Mouse (Mus musculus) embryo, embryonic 11 days (tissue): ENCODE data around the gene Capn8.

Source experiments
- DNase-seq: peaks from one replicate; pipeline ENCODE4 v3.0.0-alpha.2; 2015

The Capn8 gene

DNA sequence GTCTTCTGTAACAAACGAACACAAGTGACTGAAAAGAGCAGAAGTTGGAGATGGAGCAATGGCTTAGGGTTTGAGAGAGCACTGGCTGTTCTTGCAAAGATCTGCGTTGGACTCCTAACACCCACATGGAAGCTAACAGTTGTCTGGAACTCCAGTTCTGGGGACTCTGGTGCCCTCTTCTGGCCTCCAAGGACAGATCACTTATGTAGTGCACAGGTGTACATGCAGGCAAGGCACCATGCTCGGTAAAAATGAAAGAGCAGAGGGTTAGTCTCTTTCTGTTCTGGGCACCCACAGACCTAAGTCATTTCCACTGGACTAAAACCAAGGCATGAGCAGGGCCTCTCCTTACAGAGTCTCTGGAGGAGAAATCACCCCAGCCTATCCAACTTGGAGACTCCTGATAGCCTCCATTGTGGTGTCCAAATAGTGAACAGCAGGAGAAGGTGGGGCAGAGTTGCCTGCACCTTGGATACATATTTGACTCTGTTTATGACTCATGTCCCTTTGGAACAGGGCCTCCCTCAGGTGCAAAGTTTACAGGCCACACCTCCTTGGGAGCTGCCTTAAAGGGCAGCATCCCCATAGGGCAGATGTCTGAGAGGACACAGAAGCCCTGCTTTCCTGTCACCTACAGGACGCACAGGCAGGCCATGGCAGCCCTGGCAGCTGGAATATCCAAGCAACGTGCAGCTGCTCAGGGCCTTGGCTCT lies at the start of gene Capn8:
Capn8 (plus strand) TSS at position 600 of the 713 bp plus-strand sequence.
- DNase-seq, result peak; percentile 41

DNA sequence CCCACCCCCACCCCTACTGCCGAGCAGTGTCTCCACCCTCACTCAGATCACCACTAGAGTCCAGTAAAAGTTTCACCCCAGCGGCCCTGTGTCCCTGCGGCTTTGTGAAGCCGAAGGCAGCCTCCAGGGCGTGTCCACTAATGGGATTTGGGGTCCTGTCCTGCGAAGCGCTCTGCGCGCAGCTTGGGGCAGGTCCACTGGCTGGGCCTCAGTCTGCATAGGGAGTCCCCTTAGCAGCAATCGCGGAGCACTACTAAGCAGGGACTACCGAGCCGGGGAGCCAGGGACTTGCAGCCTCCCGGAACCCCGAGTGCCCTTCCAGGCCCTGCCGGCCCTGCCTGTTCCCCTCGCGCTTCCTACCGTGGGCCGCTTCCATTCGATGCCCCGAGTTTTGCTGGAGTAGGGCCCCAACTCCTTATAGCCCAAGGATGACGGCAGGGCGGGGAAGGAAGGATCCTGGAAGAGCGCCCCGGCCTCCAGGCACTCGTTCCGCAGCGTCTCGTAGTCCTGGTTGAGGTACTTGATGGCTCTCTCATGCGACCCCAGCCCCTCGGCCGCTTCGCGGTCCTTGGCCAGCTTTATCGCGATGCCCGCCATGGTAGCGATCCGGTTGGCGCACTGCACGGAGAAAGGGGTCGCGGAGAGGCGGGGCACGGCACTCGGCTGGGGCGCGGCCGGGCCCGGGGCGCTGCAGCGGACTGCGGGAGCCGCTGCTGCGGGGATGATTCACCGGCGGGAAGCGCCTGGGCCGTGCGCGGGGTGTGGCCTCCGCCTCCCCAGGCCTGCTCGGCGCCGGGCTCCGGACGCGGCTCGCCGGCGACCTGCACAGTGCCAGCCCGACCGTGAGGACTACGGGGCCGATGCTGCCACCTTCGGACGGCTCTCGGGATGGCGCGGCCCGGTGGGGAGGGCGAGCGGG lies 47.8 kb upstream of the Capn8 start, which contains the start of gene Capn2:
Capn2 (minus strand) TSS at position 851 of the 919 bp plus-strand sequence.
- peak; percentile 89 for DNase-seq

DNA sequence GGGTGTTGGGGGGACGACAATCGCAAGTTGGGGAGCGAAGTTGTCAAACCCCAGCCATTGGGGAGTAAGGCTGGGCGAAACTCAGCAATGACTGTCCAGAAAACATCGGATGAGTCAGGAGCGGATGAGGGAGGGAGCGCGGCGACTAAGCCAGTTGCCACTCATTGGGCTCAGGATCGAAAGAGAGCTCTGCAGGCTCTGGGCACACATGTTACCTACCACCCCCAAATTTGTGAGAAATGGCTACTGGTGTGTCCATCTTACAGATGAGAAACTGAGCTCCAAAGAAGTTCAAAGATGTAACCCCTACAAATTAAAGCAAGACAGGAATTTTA lies 47.2 kb upstream of the Capn8 start:
- DNase-seq, result no peak

DNA sequence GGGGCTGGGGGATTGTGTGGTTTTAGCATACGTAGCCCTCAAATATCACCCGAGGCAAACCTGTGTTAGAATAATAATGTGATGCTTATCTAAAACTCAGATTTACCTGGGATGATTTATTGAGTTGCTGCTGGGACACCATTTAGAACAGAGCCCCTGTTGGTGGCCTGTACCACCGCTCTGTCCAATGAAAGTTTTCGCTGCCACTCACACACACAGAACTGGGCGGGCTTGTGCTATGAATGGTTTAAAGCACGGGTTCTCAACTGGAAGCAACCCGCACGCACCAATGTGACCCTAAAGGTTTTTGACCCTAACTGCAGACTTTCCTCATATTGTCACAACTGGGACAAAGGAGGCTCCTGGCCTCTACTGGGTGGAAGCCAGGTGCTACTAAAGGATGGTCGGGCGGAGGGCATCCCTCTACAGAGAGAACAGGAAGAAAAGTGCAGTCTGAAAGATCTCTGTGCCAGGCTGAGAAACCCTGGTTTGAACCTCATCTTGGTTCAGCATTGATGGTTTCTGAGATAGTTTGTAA lies 46.6 kb upstream of the Capn8 start:
- DNase-seq, result no peak

DNA sequence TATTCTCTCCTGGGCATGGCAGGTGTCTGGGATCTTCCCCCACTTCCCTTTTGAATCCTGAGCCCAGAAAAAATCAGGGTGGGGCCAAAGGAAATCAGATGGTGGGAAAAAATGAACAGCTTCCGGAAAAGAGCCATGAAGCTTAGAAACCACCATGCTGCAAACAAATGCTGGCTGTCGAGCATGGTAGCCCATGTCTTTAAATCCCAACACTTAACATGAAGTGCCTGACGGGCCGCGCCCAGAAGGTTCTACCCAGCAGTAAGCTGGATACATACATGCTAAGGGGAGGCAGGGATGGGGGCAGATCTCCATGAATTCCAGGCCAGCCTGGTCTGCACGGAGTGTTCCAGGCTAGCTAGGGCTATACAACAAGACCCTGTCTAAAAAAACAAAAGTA lies 46.0 kb upstream of the Capn8 start:
- no peak for DNase-seq

DNA sequence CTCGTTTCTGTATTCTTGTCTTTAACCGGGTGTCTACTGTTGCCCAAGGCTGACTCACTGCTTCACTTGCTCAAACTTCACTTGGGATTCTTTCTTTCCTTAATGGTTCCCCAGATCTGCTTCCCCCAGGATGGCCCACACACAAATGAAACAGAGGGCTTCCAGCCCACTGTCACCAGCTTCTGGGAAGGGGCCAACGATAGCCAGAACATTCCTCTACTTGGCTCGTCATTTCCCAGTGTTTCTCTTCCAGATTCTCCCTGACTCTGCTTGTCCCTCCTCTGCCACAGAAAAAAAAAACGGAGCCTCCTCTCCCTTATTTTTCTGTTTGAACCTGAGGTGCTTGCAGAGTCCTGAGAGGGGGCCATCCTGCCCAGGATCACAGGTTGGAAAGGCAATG lies 45.5 kb upstream of the Capn8 start:
- DNase-seq, result no peak

DNA sequence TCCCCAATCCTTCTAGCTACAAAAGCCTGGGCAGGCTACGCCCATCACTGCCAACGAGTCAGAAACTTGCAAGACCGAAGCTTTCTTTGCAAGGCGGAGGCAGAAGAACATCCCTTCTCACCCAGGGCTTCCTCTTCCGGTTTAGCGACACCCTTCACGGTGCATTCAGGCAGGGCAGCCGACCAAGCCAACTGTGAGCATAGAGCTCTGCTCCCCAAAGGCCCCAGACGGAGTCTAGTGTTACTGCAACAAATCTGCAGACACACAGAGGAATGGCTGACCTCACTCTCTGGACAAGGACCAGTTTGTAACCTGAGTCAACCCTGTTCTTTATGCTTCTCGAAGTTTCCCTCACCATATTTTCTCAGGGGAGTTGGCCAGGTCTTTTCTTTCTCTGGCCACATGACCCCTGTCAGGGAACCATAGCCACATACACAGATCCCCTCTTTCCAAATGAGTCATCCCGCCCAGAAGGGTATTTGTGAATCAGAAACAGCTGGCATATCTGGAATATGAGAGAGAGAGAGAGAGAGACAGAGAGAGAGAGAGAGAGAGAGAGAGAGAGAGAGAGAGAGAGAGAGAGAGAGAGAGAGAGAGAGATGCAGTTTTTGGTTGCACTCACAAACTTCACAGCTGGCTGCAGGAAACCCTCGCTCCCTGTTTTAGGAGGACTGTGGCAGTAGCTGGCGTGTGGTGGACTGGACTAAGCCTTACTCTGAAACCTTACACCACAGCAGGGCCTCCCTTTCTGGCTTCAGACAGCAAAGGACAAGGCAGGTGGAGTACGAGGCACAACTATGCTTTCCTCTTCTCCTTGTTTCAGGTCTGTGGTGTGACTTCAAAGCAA lies 44.5 kb upstream of the Capn8 start:
- peak; percentile 68 for DNase-seq

DNA sequence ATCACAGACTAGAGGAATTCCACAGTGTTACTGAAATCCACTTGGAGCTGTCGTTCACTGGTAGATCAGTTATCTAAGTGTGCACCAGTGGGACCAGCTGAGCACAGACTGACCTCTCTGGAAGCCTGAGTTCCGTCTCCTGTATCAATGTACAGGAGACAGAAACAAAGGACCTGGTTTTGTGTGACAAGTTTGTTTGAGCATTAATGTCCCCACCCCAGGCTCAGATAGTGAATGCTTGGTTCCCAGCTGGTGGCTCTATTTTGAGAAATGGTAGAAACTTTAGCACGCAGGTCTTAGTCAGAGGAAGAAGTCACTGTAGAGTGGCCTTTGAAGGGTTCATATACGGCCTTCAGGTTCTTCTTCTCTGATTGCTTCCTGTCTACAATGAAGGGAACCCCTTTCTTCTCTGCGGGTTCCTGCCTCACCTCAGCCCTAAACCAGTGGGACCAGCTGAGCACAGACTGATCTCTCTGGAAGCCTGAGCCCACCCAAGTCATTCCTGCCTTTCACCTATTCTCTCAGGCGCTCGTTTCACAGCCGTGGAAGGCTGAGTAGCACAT lies 43.8 kb upstream of the Capn8 start:
- DNase-seq, result no peak

DNA sequence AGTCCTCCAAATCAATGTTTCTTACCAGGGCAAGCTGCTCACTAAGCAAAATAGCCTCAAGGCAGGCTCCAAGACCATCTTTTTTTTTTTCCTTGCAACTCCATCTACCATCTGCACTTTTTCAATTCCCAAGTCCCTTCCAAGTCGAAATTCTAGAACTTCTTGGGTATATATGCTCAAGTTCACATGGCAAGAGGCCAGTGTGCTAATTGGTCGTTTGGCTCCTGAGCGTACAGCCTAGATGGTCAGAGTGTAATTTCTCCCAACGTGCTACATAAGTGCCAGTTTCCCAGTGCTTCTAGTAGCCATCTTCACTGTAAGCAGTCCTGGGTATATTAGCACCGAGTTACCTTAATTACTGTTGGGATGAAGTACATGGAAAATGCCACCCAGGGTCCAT lies 41.8 kb upstream of the Capn8 start:
- no peak for DNase-seq

DNA sequence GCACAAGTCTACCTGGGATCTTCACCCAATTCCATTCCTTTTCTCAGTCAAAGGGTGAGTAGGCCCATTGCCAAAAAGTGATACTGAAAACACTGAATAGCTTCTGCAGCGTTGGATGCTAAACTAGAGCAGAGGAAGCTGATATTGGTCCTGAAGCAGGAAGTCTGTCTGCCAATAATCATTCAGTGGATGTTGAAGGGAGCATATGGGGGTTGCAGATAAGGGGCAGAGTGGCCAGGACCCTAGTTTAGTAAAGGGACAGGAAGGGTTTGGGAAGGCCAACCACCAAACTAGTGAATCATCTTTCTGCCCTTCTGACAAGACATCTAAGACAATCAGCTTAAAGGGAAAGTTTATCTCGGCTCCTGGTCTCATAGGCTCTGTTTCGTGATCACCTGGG lies 41.1 kb upstream of the Capn8 start:
- no peak for DNase-seq

DNA sequence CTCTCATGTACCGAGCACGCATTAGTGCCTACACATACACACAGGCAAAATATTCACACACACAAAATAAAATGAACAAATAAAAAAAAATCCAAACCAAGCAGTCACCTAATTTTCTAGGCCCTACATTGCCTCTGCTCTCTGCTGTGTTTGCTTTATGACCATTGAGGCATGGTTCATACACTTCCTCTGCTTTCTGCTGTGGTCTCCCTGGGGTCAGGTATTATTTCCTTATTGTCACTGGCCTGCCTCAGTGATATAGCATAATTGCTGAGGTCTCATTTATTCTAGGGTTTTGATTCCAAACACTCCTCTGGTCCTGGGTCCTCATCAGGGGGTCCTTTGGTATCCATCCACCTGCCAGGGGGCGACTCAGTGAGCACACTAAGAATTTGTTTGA lies 39.2 kb upstream of the Capn8 start:
- no peak for DNase-seq

DNA sequence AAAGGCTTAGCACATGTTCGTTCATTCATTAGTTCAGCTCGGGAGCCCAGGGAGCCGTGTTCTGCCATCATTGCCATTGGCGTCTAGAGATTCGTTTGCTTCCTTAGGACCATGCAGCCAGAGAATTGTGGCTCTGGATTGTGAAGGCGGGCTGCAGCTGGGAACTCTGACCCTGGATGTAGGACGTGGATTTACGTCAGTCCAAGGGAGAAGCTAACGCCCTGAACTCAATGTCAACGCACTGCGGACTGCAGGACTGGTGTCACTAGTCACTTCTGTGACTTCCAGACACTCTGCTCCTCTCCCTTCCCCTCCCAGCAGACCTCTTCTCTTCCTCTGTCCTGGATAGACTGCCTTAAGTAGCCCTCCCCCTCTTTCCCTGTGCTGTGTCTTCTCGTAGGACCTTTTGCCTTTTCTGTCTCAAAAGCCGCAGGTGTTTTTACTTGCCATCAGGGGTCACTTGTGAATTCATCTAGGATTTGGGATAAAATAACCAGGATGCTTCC lies 37.5 kb upstream of the Capn8 start:
- DNase-seq, result no peak

DNA sequence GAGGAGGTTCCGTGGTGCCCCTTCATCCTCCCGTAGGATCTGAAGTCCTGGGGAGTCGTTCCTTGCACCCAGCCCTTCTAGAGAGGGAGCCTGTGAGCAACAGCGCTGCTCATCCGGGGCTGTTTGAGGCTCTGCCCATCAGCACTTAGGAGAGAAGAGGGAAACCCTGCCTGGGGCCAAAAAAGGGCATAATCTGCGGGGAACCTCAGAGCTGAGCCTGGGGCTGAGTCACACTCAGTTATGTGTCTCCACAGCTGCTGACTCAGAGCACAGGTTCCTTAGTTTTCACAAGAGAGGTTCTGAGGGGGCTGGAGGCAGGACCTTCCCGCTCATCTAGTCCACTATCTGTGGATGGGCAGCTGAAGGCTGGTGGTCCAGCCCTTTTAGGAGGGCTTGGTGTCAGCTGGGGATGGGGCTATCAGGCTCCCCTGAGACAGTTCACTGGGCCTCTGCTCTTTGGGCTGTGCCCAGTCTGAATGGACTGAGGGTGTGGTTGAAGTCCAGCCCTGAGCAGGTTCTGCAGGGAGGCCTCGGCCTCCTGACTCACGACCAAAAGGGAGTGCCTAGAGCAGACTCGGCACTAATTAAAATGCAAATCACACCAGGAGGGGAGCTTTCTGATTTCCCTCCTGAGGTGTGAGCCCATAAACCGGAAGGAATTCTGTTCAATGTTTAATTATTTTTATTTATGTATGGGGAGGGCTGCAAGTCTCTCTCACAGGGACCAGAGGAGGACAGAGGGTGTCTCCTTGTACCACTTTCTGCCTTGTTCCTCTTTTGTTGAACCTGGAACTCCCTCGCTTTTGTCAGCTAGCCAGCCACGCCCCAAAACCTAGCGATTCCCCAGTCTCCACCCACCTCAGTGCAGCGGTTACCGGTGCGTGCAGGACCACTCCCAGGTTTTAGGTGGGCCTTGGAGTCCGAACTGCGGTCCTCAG lies 36.6 kb upstream of the Capn8 start:
- DNase-seq, result peak; percentile 40

DNA sequence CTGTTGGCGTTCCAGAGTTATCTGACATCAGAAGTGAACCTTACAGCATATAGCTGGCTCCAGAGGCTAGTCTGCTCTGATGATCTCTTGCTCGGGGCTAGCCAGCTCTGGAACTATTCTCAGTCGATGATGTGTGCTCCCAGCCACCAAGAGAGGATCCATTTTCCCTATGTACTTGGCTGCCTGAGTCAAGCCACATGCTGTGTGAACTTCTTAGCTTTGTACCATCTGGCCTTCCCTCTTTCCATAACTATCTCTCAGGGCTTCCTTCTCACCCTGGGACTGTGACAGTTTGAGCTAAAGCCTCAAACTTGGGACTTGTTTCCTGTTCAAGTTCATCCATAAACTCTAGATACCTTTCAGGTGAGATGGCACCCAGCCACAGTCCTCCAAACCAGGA lies 31.2 kb upstream of the Capn8 start:
- no peak for DNase-seq

DNA sequence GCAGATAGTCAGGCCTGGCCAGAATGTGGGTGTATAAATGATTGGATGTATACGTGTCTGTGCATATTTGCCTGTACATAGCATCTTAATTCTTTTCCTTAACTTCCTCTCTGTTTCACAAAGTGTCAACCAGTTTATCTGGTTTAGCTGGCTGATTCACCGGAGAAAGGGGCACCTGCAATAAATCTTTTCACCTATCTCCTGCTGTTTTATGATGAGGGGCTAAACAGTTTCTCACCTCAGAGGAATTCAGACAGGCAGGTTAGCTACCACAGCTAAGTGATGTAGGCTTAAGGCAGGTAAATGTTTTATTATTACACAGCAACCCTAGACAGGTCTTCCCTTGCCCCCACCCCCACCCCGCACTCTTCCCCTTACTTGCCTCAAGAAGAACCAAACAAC lies 29.7 kb upstream of the Capn8 start:
- no peak for DNase-seq

DNA sequence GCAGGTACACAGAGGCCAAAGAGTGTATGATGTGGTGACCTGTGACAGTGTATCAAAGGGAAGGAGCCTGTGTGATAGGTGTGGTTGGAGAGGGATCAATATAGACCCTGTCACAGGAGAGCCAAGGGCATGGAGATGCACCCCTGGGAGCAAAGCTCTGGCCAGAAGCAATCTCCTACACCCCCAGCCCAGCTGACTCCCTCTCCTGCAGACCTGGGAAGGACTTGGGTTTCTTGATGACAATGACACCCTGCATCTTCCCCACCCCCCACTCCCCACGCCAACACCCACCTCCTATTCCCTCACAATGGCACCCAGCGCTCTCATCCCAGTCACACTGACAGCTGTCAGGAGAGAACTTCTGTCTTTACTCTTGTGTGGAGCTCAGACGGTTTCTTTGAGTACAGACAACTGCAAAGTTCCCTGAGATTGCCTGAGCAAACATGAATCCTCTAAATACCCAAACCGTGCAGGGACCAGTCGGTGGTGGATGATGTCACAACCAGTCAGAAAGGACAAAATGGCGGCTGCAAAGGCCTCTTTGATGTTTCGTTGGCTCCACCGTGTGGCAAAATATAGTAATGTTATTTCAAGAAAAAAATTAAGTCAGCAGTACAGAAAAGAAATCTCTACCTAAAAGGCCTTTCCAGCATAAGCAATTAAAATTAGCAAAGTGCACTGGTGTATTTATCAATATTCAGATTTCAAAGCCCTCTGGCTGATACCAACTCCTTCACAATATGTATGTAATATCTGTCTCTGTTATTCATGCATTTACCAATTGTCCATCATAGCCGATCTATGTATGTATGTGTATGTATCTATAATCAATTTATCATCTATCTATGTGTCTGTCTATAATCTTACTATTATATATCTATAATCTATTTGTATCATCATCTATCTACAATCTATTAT lies 25.5 kb upstream of the Capn8 start:
- peak; percentile 93 for DNase-seq

DNA sequence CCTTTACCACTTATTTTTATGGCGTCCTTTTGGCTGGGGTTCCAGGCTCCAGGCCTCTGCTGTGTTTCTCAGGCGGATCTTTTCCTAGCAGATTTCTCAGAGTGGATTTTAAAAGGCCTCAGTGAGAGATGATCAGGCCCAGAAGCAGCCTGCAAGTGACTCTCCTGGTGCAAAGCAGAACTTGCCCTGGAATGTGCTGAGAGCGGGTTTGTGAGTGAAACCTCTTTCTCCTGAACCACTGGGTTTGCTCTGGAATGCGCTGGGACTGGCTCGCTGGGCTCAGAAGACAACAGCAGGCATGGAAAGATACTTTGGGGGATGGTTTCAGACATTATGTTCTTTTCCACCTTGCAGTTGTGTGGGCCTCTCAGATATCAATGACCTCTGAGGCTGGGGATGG lies 22.7 kb upstream of the Capn8 start:
- DNase-seq, result no peak

DNA sequence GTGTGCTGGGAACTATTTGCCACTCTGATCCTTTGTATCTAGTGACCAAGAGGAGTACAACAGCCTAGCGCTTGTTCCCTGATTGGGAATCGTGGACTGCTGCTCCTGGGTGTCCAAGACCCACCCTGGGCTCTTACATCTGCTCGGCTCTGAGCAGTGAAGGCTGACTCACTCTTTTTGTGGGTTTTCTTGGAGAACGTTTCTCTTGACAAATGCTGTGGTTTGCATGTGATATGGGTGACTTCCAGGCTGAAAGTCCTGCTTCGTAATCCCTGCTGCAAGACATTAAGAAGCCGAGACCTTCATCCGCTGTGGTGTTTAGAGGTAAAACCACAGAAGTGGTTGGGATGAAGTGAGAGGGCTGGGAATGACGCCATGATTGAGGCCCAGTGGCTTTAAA lies 21.7 kb upstream of the Capn8 start:
- DNase-seq, result no peak

DNA sequence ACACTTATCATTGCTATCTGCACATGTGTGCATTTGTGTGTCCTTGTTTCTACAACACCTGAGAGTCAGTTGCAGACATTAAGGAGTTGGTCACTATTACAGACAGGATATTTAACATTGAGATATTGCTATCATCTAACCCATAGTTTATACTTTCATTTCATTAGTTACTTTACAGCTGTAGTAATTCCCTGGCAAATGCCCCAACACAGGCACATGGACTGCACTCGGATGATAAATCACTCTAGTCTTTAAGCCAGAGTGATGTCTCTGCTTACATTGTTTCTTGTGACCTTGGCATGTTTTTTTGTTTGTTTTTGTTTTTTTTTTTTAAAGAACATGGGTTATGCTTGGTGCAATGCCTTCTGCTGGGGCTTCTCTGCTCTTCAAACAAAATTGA lies 20.9 kb upstream of the Capn8 start:
- DNase-seq, result no peak

DNA sequence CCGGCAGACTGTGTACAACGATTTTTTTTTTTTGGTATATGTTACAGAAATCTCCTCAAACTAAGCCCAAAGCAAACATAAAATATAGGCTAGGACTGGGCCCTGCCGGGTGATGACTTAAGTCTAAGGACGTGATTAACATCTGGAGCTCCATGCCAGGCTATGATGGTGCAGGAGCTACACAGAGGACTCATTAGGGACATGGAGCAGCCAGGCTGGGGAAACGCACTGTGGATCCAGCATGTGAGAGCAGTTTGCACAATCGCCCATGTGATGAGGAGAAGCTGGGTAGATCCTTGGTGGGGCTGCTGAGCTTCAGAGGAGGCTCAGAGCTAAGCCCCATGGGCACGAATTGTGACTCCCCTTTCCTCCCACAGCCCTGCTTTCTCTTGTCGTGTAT lies 14.0 kb upstream of the Capn8 start:
- DNase-seq, result no peak
